Mouse (Mus musculus) testis, adult 2 months (tissue): Measurements from ENCODE around the gene Prkaa2. TPM values are rescaled to one million over a fixed set of nuclear protein-coding genes. Genes with fewer than 3 reads are reported as not detected.

Experiments
- H3K27ac ChIP-seq: fragments of 200-500 bp; 2 replicates; pipeline ENCODE4 v1.5.1; 2012; ENCODE audit warnings: low read depth, low read length; ENCODE audit not compliant: control insufficient read depth, insufficient read depth
- H3K27me3 ChIP-seq: fragments of 200-500 bp; 2 replicates; pipeline ENCODE4 v1.6.1; 2012; ENCODE audit warnings: mild to moderate bottlenecking, low read length, moderate library complexity; ENCODE audit not compliant: control insufficient read depth, insufficient read depth
- H3K36me3 ChIP-seq: fragments of 200-500 bp; 2 replicates; pipeline ENCODE4 v1.6.1; 2012; ENCODE audit warnings: mild to moderate bottlenecking, low read length; ENCODE audit not compliant: control insufficient read depth, insufficient read depth
- H3K4me1 ChIP-seq: fragments of 200-500 bp; 2 replicates; pipeline ENCODE4 v1.6.1; 2012; ENCODE audit warnings: low read length; ENCODE audit not compliant: control insufficient read depth, insufficient read depth
- H3K4me3 ChIP-seq: fragments of 200-500 bp; 2 replicates; pipeline ENCODE4 v1.5.1; 2012; ENCODE audit warnings: low read depth, mild to moderate bottlenecking, low read length, moderate library complexity, mixed read lengths; ENCODE audit not compliant: control insufficient read depth
- CTCF ChIP-seq: fragments of 200-500 bp; IDR thresholded peaks from 2 replicates; pipeline ENCODE4 v1.5.1; 2012; ENCODE audit warnings: low read depth, mild to moderate bottlenecking, inconsistent platforms, low read length, moderate library complexity; ENCODE audit not compliant: control insufficient read depth, insufficient read depth, insufficient replicate concordance
- POLR2A ChIP-seq: fragments of 200-500 bp; IDR thresholded peaks from 2 replicates; pipeline ENCODE4 v1.6.1; 2012; ENCODE audit warnings: low read depth, mild to moderate bottlenecking, inconsistent platforms, low read length, moderate library complexity; ENCODE audit not compliant: control insufficient read depth
- polyA plus RNA-seq: library from polyadenylated mRNA; depleted of rRNA; stranded (reverse); fragments of >200 nt; gene quantifications from 2 replicates; pipeline ENCODE4 v1.2.3, GENCODE M21; 2012

The Prkaa2 gene
- polyA plus RNA-seq, 1 experiment = 0.38 TPM

- Histone ChIP-seq H3K36me3 (no peaks in the 10 kb centered on the region), H3K4me3 (no peak overlapping the region), H3K27ac (no peak overlapping the region), H3K27me3 (no peaks in the 10 kb centered on the region), H3K4me1 (0 out of 2 replicates have a peak, but pooled peaks cover 2% of the 10 kb centered on the region)
- no peak for TF ChIP-seq POLR2A
- peak; percentile 58; the same call in 1 of the 2 replicates for TF ChIP-seq CTCF
These were observed 12.7 kb upstream of the Prkaa2 start for GRCm38 (mm10) chr4:105122429-105122828.

GRCm38 (mm10) chr4:105121081-105121480, 11.4 kb upstream of the Prkaa2 start:
- no peak overlapping the region for H3K27ac ChIP-seq
- no peaks in the 10 kb centered on the region for H3K27me3 ChIP-seq
- 0 out of 2 replicates have a peak, but pooled peaks cover 2% of the 10 kb centered on the region for H3K4me1 ChIP-seq
- no peaks in the 10 kb centered on the region for H3K36me3 ChIP-seq
- H3K4me3 ChIP-seq = peak overlapping the region; percentile 35
- no peak for TF ChIP-seq POLR2A
- TF ChIP-seq CTCF = no peak

- no peaks in the 10 kb centered on the region for H3K27me3 ChIP-seq
- H3K4me1 ChIP-seq = peaks cover 12% of the 10 kb centered on the region
- H3K36me3 ChIP-seq = no peaks in the 10 kb centered on the region
- H3K27ac ChIP-seq = no peak overlapping the region
- TF ChIP-seq CTCF = no peak
- no peak for TF ChIP-seq POLR2A
- no peak overlapping the region for H3K4me3 ChIP-seq
These were observed 3.8 kb upstream of the Prkaa2 start for GRCm38 (mm10) chr4:105113468-105113867.

GRCm38 (mm10) chr4:105113042-105113441, 3.4 kb upstream of the Prkaa2 start:
- TF ChIP-seq CTCF (no peak), POLR2A (no peak)
- no peak overlapping the region for H3K27ac ChIP-seq
- no peaks in the 10 kb centered on the region for H3K36me3 ChIP-seq
- H3K4me3 ChIP-seq = no peak overlapping the region
- no peaks in the 10 kb centered on the region for H3K27me3 ChIP-seq
- H3K4me1 ChIP-seq = peaks cover 12% of the 10 kb centered on the region

GRCm38 (mm10) chr4:105111770-105112169, 2.1 kb upstream of the Prkaa2 start:
- no peaks in the 10 kb centered on the region for H3K36me3 ChIP-seq
- no peak overlapping the region for H3K4me3 ChIP-seq
- no peaks in the 10 kb centered on the region for H3K27me3 ChIP-seq
- TF ChIP-seq POLR2A = no peak
- TF ChIP-seq CTCF = no peak
- peaks cover 12% of the 10 kb centered on the region for H3K4me1 ChIP-seq
- no peak overlapping the region for H3K27ac ChIP-seq

- Histone ChIP-seq H3K4me1 (peaks cover 12% of the 10 kb centered on the region), H3K36me3 (no peaks in the 10 kb centered on the region), H3K27ac (no peak overlapping the region), H3K4me3 (no peak overlapping the region), H3K27me3 (no peaks in the 10 kb centered on the region)
- TF ChIP-seq POLR2A (no peak), CTCF (no peak)
These were observed 970 bp upstream of the Prkaa2 start for GRCm38 (mm10) chr4:105110684-105111035.

- TF ChIP-seq CTCF (no peak), POLR2A (no peak)
- H3K4me1 ChIP-seq = peaks cover 12% of the 10 kb centered on the region
- H3K27me3 ChIP-seq = no peaks in the 10 kb centered on the region
- H3K27ac ChIP-seq = no peak overlapping the region
- H3K4me3 ChIP-seq = peak overlapping the region; percentile 90
- H3K36me3 ChIP-seq = no peaks in the 10 kb centered on the region
These were observed 447 bp upstream of the Prkaa2 start for GRCm38 (mm10) chr4:105109990-105110683.

GRCm38 (mm10) chr4:105108641-105109198, 970 bp downstream of the Prkaa2 start:
- Histone ChIP-seq H3K4me3 (peak overlapping the region; percentile 90), H3K27ac (no peak overlapping the region), H3K36me3 (no peaks in the 10 kb centered on the region), H3K4me1 (peaks cover 12% of the 10 kb centered on the region), H3K27me3 (no peaks in the 10 kb centered on the region)
- TF ChIP-seq POLR2A (no peak), CTCF (no peak)
